Mouse (Mus musculus): ENCODE measurements around the gene Traf6.

GRCm38 (mm10) chr2:101723333-101723881 is 45.2 kb downstream of the Traf6 start:
- TF ChIP-seq CTCF (IDR thresholded peaks at IDR 0.05; ENCODE audit: low read depth, low read length): no peak
- TF ChIP-seq POLR2A (IDR thresholded peaks at IDR 0.05; ENCODE audit: insufficient read depth, low read length): no peak
